Mouse (Mus musculus) ES-E14 (cell line): Measurements from ENCODE around the gene Kcnj9. TPM values are rescaled to one million over a fixed set of nuclear protein-coding genes. Genes with fewer than 3 reads are reported as not detected.

ENCODE experiments used
- DNase-seq: peaks from one replicate; pipeline ENCODE4 v3.0.0-alpha.2; 2013; ENCODE audit warnings: low read depth, low spot score
- H3K27ac ChIP-seq: 2 replicates; pipeline ENCODE4 v1.5.1; 2012; ENCODE audit warnings: low read depth, mild to moderate bottlenecking, low read length, moderate library complexity, mixed read lengths; ENCODE audit not compliant: poor library complexity, insufficient read depth, severe bottlenecking
- H3K36me3 ChIP-seq: 2 replicates; pipeline ENCODE4 v1.6.1; 2012; ENCODE audit warnings: mild to moderate bottlenecking, low read length, moderate library complexity, mixed read lengths; ENCODE audit not compliant: control insufficient read depth, poor library complexity, insufficient read depth, severe bottlenecking
- H3K4me1 ChIP-seq, 2 experiments: fragments of 150-350 bp in 1 of 2; sonication (generic) in 1 of 2; 2 replicates each; pipeline ENCODE4 v1.6.1; 2012; ENCODE audit warnings: low read length in 2 of 2, mild to moderate bottlenecking in 1 of 2, mixed read lengths in 1 of 2; ENCODE audit not compliant: control insufficient read depth in 2 of 2, insufficient read depth in 2 of 2, poor library complexity in 1 of 2
- H3K4me3 ChIP-seq, 2 experiments: fragments of 150-350 bp in 1 of 2; sonication (generic) in 1 of 2; 2 replicates each; pipeline ENCODE4 v1.5.1; 2012; ENCODE audit warnings: low read length in 2 of 2, low read depth in 1 of 2, mild to moderate bottlenecking in 1 of 2, mixed read lengths in 1 of 2; ENCODE audit not compliant: insufficient read depth in 1 of 2, poor library complexity in 1 of 2, severe bottlenecking in 1 of 2
- H3K9ac ChIP-seq: 2 replicates; pipeline ENCODE4 v1.6.1; 2012; ENCODE audit warnings: low read depth, mild to moderate bottlenecking, low read length, mixed read lengths; ENCODE audit not compliant: poor library complexity, insufficient read depth, severe bottlenecking
- H3K9me3 ChIP-seq: fragments of 150-350 bp; sonication (generic); 2 replicates; pipeline ENCODE4 v1.6.1; 2012; ENCODE audit warnings: low read depth, mild to moderate bottlenecking, low read length; ENCODE audit not compliant: control insufficient read depth, insufficient read depth
- CHD2 ChIP-seq: IDR thresholded peaks from 2 replicates; pipeline ENCODE4 v1.6.1; 2014; ENCODE audit warnings: mild to moderate bottlenecking, low read depth, low read length, inconsistent platforms
- HCFC1 ChIP-seq: IDR thresholded peaks from 2 replicates; pipeline ENCODE4 v1.6.1; 2012; ENCODE audit warnings: low read length, inconsistent platforms, borderline replicate concordance; ENCODE audit not compliant: insufficient read depth
- MAFK ChIP-seq: IDR thresholded peaks from 2 replicates; pipeline ENCODE4 v1.6.1; 2014; ENCODE audit warnings: mild to moderate bottlenecking, low read depth, low read length, inconsistent platforms; ENCODE audit not compliant: insufficient read depth
- ZC3H11A ChIP-seq: IDR thresholded peaks from 2 replicates; pipeline ENCODE4 v1.6.1; 2012; ENCODE audit warnings: low read depth, mild to moderate bottlenecking, inconsistent platforms, low read length, borderline replicate concordance
- ZNF384 ChIP-seq: IDR thresholded peaks from 2 replicates; pipeline ENCODE4 v1.6.1; 2012; ENCODE audit warnings: low read depth, low read length, inconsistent platforms
- in situ Hi-C, 2 experiments: fragments of 600-800 bp; cut with MboI; formaldehyde crosslinking; loops; one replicate each; pipeline ENCODE4 v1.15.1; 2025; ENCODE audit warnings: low sequenced_read_pairs in 2 of 2, inconsistent platforms in 1 of 2; ENCODE audit not compliant: unreplicated experiment in 2 of 2
- total RNA-seq: library from RNA; depleted of rRNA; stranded (reverse); fragments of 300-350 nt; gene quantifications from 2 replicates; pipeline ENCODE4 v1.2.3, GENCODE M21; 2012

Gene Kcnj9
- total RNA-seq, 1 experiment = 1.2 TPM

DNA sequence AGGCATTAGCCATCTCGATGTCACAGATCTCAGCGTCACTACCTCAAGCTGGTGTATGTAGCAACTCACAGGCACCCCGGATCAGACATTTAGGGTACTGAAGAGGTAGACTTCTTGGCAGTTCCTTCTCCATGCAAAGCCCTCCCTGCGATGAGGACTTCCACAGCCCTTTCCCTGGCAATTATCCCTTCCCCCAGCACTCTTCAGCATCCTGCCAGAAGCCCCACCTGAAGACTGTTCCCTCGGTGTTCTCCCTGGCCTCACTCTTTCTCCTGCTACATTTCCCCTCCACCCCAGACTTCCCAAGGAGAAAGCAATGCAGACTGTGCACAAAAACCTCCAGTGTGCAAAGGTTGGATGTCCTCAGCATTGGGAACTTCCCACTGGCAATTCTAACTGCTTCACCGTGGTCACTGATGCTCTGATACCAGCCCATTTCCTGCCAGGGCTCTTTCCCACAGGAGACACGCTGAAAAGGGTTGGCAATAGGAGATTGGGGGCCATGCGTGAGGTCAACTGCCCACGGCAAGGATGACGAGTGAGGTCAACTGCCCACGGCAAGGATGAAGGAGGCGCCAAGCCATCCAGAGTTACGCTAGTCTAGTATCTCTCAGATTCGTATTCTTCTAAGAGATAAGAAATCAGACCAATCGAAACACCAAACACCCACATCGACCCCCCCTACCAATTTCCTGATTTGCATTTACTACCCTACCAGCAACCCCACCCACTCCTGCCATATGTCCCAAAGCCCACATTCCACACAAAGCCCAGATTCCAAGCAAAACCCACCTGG lies 1.7 kb downstream of the Kcnj9 start:
- H3K4me1 ChIP-seq = peaks cover 0 to 17% of the 10 kb centered on the region in 2 experiments; a peak in 2 of 4 replicates
- DNase-seq = no peak
- in situ Hi-C loops = no loop called here

DNA sequence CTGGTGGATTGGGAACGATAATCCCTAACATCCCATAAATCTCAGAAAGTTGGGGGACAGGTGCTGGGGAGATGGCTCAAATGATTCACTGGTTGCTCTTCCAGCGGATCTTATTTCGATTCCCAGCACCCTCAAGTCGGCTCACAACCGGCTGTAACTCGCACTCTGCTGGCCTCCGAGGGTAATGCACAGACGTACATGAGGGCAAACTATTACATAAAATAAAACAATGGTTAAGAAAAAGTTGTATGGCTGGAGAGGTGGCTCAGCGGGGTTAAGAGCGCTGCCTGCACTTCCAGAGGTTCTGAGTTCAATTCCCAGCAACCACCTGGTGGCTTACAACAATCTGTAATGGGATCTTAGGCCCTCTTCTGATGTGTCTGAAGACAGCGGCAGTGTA lies 2.4 kb downstream of the Kcnj9 start:
- Histone ChIP-seq H3K9ac (peak overlapping the region; percentile 61; the same call in 1 of the 2 replicates), H3K36me3 (no peaks in the 10 kb centered on the region), H3K4me1 (peaks cover 0 to 17% of the 10 kb centered on the region in 2 experiments; a peak in 2 of 4 replicates), H3K4me3 (peak overlapping the region; percentile 54 to 67), H3K9me3 (no peaks in the 10 kb centered on the region), H3K27ac (no peak overlapping the region)
- in situ Hi-C loops = no loop called here
- no peak for DNase-seq
- TF ChIP-seq ZNF384 (no peak), HCFC1 (no peak)

More for the DNA sequence above, 1.7 kb downstream of the Kcnj9 start:
- Histone ChIP-seq H3K9me3 (no peaks in the 10 kb centered on the region), H3K27ac (no peak overlapping the region), H3K9ac (no peak overlapping the region), H3K4me3 (no peak overlapping the region), H3K36me3 (no peaks in the 10 kb centered on the region)
- no peak for TF ChIP-seq MAFK
- no peak for TF ChIP-seq HCFC1
- no peak for TF ChIP-seq CHD2
- no peak for TF ChIP-seq ZNF384

DNA sequence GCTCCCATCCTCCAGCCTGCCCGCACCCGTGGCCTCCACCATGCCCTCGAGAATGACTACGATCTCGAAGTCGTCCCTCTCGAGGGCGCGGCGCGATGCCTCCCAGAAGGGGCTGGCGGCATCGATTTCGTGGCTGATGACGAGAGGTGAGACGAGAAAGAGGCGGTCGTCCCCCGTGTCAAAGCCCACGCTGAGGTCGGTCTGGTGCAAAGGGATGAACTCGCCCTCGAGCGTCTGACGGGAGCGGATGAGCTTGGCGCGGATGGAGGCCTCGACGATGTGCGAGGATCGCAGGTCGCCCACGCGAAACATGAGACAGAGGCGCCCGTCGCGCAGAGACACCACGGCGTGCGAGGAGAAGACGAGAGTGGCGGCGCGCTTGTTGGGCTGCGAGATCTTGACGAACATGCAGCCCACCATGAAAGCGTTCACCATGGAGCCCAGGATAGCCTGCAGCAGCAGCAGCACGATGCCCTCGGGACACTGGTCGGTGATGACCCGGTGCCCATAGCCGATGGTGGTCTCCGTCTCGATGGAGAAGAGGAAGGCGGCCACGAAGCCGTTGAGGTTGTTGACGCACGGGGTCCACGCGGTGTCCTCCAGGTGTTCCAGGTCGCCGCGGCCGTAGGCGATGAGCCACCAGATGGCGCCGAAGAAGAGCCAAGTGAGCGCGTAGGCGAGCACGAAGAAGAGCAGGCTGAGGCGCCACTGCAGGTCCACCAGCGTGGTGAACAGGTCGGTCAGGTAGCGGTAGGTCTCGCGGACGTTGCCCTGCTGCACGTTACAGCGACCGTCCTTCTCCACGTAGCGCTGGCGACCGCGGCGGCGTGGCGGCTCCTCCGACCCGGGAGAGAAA lies 3.2 kb downstream of the Kcnj9 start:
- DNase-seq = no peak
- TF ChIP-seq MAFK (no peak), ZC3H11A (peak; percentile 19; the same call in 1 of the 2 replicates), CHD2 (no peak)
- H3K4me3 ChIP-seq = peak overlapping the region; percentile 54 to 67
- H3K4me1 ChIP-seq = peaks cover 0 to 17% of the 10 kb centered on the region in 2 experiments; a peak in 2 of 4 replicates
- H3K36me3 ChIP-seq = no peaks in the 10 kb centered on the region
- peak overlapping the region; percentile 61 for H3K9ac ChIP-seq
- H3K9me3 ChIP-seq = no peaks in the 10 kb centered on the region
- in situ Hi-C loops = no loop called here
- H3K27ac ChIP-seq = no peak overlapping the region

DNA sequence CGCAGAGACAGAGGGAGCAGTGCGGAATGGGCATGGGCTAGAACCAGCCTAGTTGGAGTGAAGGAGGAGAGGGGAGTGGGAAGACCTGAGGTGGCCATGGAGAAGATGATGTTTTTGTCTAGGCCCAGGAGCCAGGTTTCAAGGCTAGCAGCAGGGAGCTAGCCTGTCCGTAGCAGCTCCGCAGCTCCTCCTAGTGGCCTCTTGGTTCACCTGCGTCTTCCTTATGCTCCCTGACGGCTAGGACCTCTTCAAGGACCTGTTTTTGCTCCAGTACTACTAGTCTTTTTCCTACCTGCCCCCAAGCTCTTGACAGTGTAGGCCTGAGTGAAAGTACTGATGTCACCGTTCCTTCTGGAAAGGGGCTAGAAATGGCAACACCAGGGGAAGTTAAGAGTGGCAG lies 4.4 kb downstream of the Kcnj9 start:
- H3K9me3 ChIP-seq = no peaks in the 10 kb centered on the region
- in situ Hi-C loops = no loop called here
- peaks cover 0 to 17% of the 10 kb centered on the region in 2 experiments; a peak in 2 of 4 replicates for H3K4me1 ChIP-seq
- H3K9ac ChIP-seq = peak overlapping the region; percentile 45; the same call in 1 of the 2 replicates
- peak; percentile 65; the same call in 1 of the 2 replicates for TF ChIP-seq ZC3H11A
- TF ChIP-seq MAFK = no peak
- no peak overlapping the region for H3K4me3 ChIP-seq
- peak; percentile 87 for DNase-seq
- no peak overlapping the region for H3K27ac ChIP-seq
- no peaks in the 10 kb centered on the region for H3K36me3 ChIP-seq
